Mouse (Mus musculus) inflammation-experienced regulatory T-cells, adult 6 months (primary cell): Measurements from ENCODE around the gene Ccdc27. TPM values are rescaled to one million over a fixed set of nuclear protein-coding genes. Genes with fewer than 3 reads are reported as not detected.

Experiments used
- ATAC-seq: one replicate; pipeline ENCODE4 v1.8.0; 2017
- polyA plus RNA-seq, 3 experiments: library from polyadenylated mRNA; unstranded; fragments of 100-300 nt; shearing (Covaris generic); gene quantifications; one replicate each; pipeline ENCODE4 v1.2.1; 2017

Gene Ccdc27
- polyA plus RNA-seq, result not detected

- ATAC-seq, result no peak
These were observed at the start of gene Ccdc27 for GRCm38 (mm10) chr4:154042577-154042976. Ccdc27 (minus strand) TSS chr4:154042677.

- ATAC-seq, result no peak
These were observed 48.9 kb upstream of the Ccdc27 start for GRCm38 (mm10) chr4:154091356-154091755.

GRCm38 (mm10) chr4:154089205-154089604, 46.7 kb upstream of the Ccdc27 start:
- no peak for ATAC-seq

- no peak for ATAC-seq
These were observed 44.0 kb upstream of the Ccdc27 start for GRCm38 (mm10) chr4:154086436-154086835.

GRCm38 (mm10) chr4:154085856-154086255, 43.4 kb upstream of the Ccdc27 start:
- no peak for ATAC-seq

- no peak for ATAC-seq
These were observed 39.5 kb upstream of the Ccdc27 start for GRCm38 (mm10) chr4:154081974-154082373.

- no peak for ATAC-seq
These were observed 38.5 kb upstream of the Ccdc27 start for GRCm38 (mm10) chr4:154081021-154081420.

GRCm38 (mm10) chr4:154080211-154080610, 37.7 kb upstream of the Ccdc27 start:
- ATAC-seq, result no peak

- no peak for ATAC-seq
These were observed 29.5 kb upstream of the Ccdc27 start for GRCm38 (mm10) chr4:154071941-154072340.

GRCm38 (mm10) chr4:154071521-154071920, 29.0 kb upstream of the Ccdc27 start:
- ATAC-seq, result no peak

- no peak for ATAC-seq
These were observed 28.4 kb upstream of the Ccdc27 start for GRCm38 (mm10) chr4:154070896-154071295.

- ATAC-seq, result no peak
These were observed 22.6 kb upstream of the Ccdc27 start for GRCm38 (mm10) chr4:154064827-154065773.

GRCm38 (mm10) chr4:154057696-154058095, 15.2 kb upstream of the Ccdc27 start:
- no peak for ATAC-seq

- no peak for ATAC-seq
These were observed 14.2 kb upstream of the Ccdc27 start for GRCm38 (mm10) chr4:154056661-154057060.

GRCm38 (mm10) chr4:154056046-154056445, 13.6 kb upstream of the Ccdc27 start:
- no peak for ATAC-seq

- no peak for ATAC-seq
These were observed 13.0 kb upstream of the Ccdc27 start for GRCm38 (mm10) chr4:154055482-154055881.

GRCm38 (mm10) chr4:154053065-154053464, 10.6 kb upstream of the Ccdc27 start:
- no peak for ATAC-seq

- no peak for ATAC-seq
These were observed 8.9 kb upstream of the Ccdc27 start for GRCm38 (mm10) chr4:154051401-154051800.

GRCm38 (mm10) chr4:154045837-154046236, 3.4 kb upstream of the Ccdc27 start:
- ATAC-seq, result no peak

GRCm38 (mm10) chr4:154037123-154037522, 5.4 kb downstream of the Ccdc27 start:
- ATAC-seq, result no peak

GRCm38 (mm10) chr4:154028646-154029045, 13.8 kb downstream of the Ccdc27 start:
- ATAC-seq, result no peak

GRCm38 (mm10) chr4:154028066-154028465, 14.4 kb downstream of the Ccdc27 start:
- ATAC-seq, result no peak

- ATAC-seq, result no peak
These were observed 16.1 kb downstream of the Ccdc27 start for GRCm38 (mm10) chr4:154026441-154026761.

GRCm38 (mm10) chr4:154025641-154026440, 16.6 kb downstream of the Ccdc27 start, which contains the start of gene Smim1:
Smim1 (minus strand) TSS chr4:154026230.
- no peak for ATAC-seq
